22 mouse cellular contexts compared by ENCODE assay signal in genomic region chr9:122826743-122827142, GRCm38 (mm10). TPM values are rescaled to one million over a fixed set of nuclear protein-coding genes. Genes with fewer than 3 reads are reported as not detected.
"Had no signal": no experiment of that assay in that cellular context is flagged by ENCODE, and none has a peak within 500 bp of the region (broad histone marks: within the 10 kb centered on the region; RNA-seq: fewer than 3 reads in every experiment).

No protein-coding gene starts in this region.

- H3K9ac ChIP-seq: lung, embryonic 15.5 days; midbrain, embryonic 13.5 days; midbrain, embryonic 15.5 days; neural tube, embryonic 12.5 days; stomach, embryonic 15.5 days had no signal

- H3K4me3 ChIP-seq: lung, embryonic 15.5 days; megakaryocyte, embryonic 14.5 days; midbrain, embryonic 13.5 days; midbrain, embryonic 15.5 days; neural tube, embryonic 12.5 days; stomach, embryonic 15.5 days had no signal

- DNase-seq: lung, adult 2 months; lung, postnatal 14 days; lung, postnatal 36 days; right cerebral cortex, postnatal 14 days; thymus, adult 2 months; thymus, postnatal 25 days; thymus, postnatal 4 days had no signal

- H3K9me3 ChIP-seq: lung, embryonic 15.5 days; midbrain, embryonic 13.5 days; midbrain, embryonic 15.5 days; neural tube, embryonic 12.5 days; stomach, embryonic 15.5 days had no signal

- H3K27me3 ChIP-seq: lung, embryonic 15.5 days; megakaryocyte, embryonic 14.5 days; midbrain, embryonic 13.5 days; midbrain, embryonic 15.5 days; neural tube, embryonic 12.5 days; stomach, embryonic 15.5 days had no signal

- H3K4me2 ChIP-seq: lung, embryonic 15.5 days; midbrain, embryonic 11.5 days; midbrain, embryonic 13.5 days; midbrain, embryonic 15.5 days; neural tube, embryonic 12.5 days; stomach, embryonic 15.5 days had no signal

- H3K27ac ChIP-seq: lung, embryonic 15.5 days; macrophage; midbrain, embryonic 13.5 days; midbrain, embryonic 15.5 days; neural tube, embryonic 12.5 days; stomach, embryonic 15.5 days; stomach, postnatal 0 days had no signal

- H3K4me1 ChIP-seq: lung, embryonic 15.5 days; midbrain, embryonic 13.5 days; midbrain, embryonic 15.5 days; neural tube, embryonic 12.5 days; stomach, embryonic 15.5 days had no signal

- ATAC-seq: lung, postnatal 0 days; midbrain, embryonic 13.5 days; midbrain, embryonic 15.5 days had no signal

RNA-seq across cellular contexts. Expression of gene Gm35549, which starts 17.1 kb away (rescaled TPM):
- total RNA-seq: megakaryocyte progenitor cell, adult 5-6 weeks; midbrain, postnatal 0 days; monocyte, adult 5-6 weeks had no signal
- polyA plus RNA-seq: lung, adult 2 months; macrophage; spleen, adult 2 months; thymus, adult 2 months; urinary bladder, adult 2 months had no signal
